Mouse (Mus musculus) megakaryocyte, embryonic 14.5 days (primary cell): Measurements from ENCODE around the gene Rfpl4. TPM values are rescaled to one million over a fixed set of nuclear protein-coding genes. Genes with fewer than 3 reads are reported as not detected.
"Not testable (repeated sequence)": the region's sequence is repeated elsewhere in the genome, so short reads cannot be mapped to it uniquely, and the experiment has no call there.

Experiments used
- H3K27me3 ChIP-seq: replicated peaks from 2 replicates; pipeline ENCODE3; 2012; ENCODE audit warnings: inconsistent platforms
- H3K36me3 ChIP-seq: replicated peaks from 2 replicates; pipeline ENCODE3; 2012; ENCODE audit warnings: low read length, inconsistent platforms, mixed read lengths
- H3K4me1 ChIP-seq: 2 replicates; pipeline ENCODE4 v1.6.1; 2012; ENCODE audit warnings: inconsistent platforms
- H3K4me3 ChIP-seq: replicated peaks from 2 replicates; pipeline ENCODE3; 2012; ENCODE audit warnings: moderate library complexity, mild to moderate bottlenecking, inconsistent platforms
- H3K9me3 ChIP-seq: 2 replicates; pipeline ENCODE4 v1.6.1; 2012; ENCODE audit warnings: inconsistent platforms
- FLI1 ChIP-seq: IDR thresholded peaks from 2 replicates; pipeline ENCODE4 v1.6.1; 2012; ENCODE audit warnings: low read length, inconsistent platforms, mixed read lengths
- GATA1 ChIP-seq: IDR thresholded peaks from 3 replicates; pipeline ENCODE4 v1.6.1; 2012; ENCODE audit warnings: mixed read lengths, low read length, inconsistent platforms, borderline replicate concordance
- polyA plus RNA-seq: library from polyadenylated mRNA; stranded (reverse); fragments of >175 nt; gene quantifications from 2 replicates; pipeline ENCODE4 v1.2.3, GENCODE M21; 2012; ENCODE audit warnings: low replicate concordance; ENCODE audit not compliant: insufficient read depth

Rfpl4 gene
- not detected in 2 replicates for polyA plus RNA-seq

- no peaks in the 10 kb centered on the region for H3K36me3 ChIP-seq
- no peaks in the 10 kb centered on the region for H3K9me3 ChIP-seq
- TF ChIP-seq FLI1 (no peak), GATA1 (no peak)
- H3K27me3 ChIP-seq, result peaks cover 14% of the 10 kb centered on the region
- H3K4me1 ChIP-seq, result peaks cover 3% of the 10 kb centered on the region; the same call in 1 of the 2 replicates
- H3K4me3 ChIP-seq, result no peak within 1 kb of the TSS
Observed at GRCm38 (mm10) chr7:5116850-5117249, at the start of gene Rfpl4. Gene Rfpl4, minus strand, starts transcription at chr7:5116950.

GRCm38 (mm10) chr7:5149570-5149969 lies 32.8 kb upstream of the Rfpl4 start, which contains the start of gene Vmn1r55:
Gene Vmn1r55, minus strand, starts transcription at chr7:5149670.
- not testable (repeated sequence) for H3K36me3 ChIP-seq, H3K4me1 ChIP-seq, H3K9me3 ChIP-seq, H3K27me3 ChIP-seq, H3K4me3 ChIP-seq

DNA sequence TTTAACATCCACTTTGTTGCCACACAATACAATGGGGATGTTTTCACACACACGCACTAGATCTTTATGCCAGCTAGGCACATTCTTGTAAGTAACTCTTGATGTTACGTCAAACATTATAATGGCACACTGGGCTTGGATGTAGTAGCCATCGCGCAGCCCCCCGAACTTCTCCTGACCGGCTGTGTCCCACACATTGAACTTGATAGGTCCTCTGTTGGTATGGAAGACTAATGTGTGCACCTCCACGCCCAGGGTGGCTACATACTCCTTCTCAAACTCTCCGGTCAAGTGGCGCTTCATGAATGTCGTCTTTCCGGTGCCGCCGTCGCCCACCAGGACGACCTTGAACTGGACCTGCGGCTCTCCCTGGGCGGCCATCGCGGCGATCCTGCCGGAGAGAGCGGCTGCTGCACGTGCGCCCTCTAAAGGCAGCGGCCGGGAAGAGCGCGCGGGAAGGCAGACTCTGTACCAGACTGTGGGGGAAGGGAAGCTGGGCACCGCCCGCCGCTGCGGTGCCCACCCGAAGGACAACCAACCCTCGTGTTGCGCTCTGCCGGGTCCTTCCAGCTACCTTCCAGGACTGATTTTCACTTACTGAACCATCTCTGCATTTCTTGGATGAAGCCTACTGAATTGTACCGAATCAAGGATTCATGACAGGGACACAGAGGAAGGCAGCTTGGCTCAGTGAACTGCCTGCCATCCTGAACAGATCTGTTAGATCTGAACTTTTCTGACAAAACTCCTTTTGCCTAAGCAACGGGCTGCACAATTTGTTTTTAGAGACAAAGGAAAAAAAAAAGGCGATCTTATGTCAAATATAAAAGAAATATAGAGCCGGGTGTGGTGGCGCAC lies 9.0 kb upstream of the Rfpl4 start, which contains the start of gene Rasl2-9:
Rasl2-9 (minus strand) TSS at position 402 of the 858 bp plus-strand sequence.
- peaks cover 17% of the 10 kb centered on the region for H3K27me3 ChIP-seq
- H3K9me3 ChIP-seq, result no peaks in the 10 kb centered on the region
- H3K4me3 ChIP-seq, result peak within 1 kb of the TSS; percentile 88
- H3K36me3 ChIP-seq, result no peaks in the 10 kb centered on the region
- TF ChIP-seq GATA1, result no peak
- TF ChIP-seq FLI1, result no peak
- peaks cover 12% of the 10 kb centered on the region for H3K4me1 ChIP-seq

DNA sequence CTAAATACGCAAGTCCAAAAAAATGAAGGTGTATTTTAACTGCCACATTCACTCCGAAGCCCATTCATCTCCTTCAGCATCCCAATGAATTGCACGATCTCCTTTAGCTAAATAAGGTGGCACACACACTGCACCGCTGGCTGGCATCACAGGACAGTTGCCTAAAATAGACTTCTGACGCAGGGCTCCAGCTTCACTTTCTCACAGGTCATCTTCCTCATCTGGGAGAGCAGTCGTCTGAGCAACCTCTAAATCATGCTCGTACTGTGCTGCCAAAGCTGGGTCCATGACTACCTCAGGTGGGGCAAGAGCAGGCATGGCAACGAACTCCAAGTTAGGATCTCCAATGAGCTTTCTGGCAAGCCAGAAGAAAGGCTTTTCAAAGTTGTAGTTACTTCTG lies 8.3 kb upstream of the Rfpl4 start:
- Histone ChIP-seq H3K4me1 (peaks cover 12% of the 10 kb centered on the region), H3K4me3 (no peak overlapping the region), H3K36me3 (no peaks in the 10 kb centered on the region), H3K27me3 (peaks cover 18% of the 10 kb centered on the region), H3K9me3 (no peaks in the 10 kb centered on the region)
- TF ChIP-seq FLI1 (no peak), GATA1 (no peak)

GRCm38 (mm10) chr7:5112701-5113100 lies 4.0 kb downstream of the Rfpl4 start:
- no peaks in the 10 kb centered on the region for H3K36me3 ChIP-seq
- peaks cover 3% of the 10 kb centered on the region; the same call in 1 of the 2 replicates for H3K4me1 ChIP-seq
- no peak for TF ChIP-seq FLI1
- no peak for TF ChIP-seq GATA1
- H3K27me3 ChIP-seq, result peaks cover 10% of the 10 kb centered on the region
- H3K9me3 ChIP-seq, result peaks cover 6% of the 10 kb centered on the region
- H3K4me3 ChIP-seq, result no peak overlapping the region

DNA sequence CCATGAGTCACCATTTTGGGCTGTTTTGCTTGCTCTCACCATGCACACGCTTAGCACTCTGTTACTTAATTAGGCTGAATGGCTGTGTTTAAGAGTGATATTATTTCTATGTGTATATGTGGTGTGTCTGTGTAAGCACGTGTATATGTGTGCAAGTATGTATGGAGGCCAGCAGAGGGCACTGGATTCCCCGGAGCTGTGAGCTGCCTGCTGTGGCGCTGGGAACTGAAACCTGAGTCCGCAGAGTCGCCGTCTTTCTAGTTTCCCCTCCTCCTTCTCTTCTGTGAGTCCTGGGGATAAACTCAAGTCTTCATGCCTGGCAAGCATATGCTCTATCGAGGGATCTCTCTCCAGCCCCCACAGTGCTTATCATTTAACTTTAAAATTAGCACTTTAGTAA lies 7.4 kb downstream of the Rfpl4 start:
- no peak overlapping the region for H3K4me3 ChIP-seq
- no peaks in the 10 kb centered on the region for H3K36me3 ChIP-seq
- H3K4me1 ChIP-seq, result peaks cover 3% of the 10 kb centered on the region; the same call in 1 of the 2 replicates
- H3K9me3 ChIP-seq, result peaks cover 6% of the 10 kb centered on the region
- H3K27me3 ChIP-seq, result peaks cover 17% of the 10 kb centered on the region
- TF ChIP-seq GATA1 (no peak), FLI1 (no peak)

- Histone ChIP-seq H3K4me3 (no peak overlapping the region), H3K9me3 (peaks cover 11% of the 10 kb centered on the region), H3K27me3 (peaks cover 23% of the 10 kb centered on the region), H3K4me1 (peaks cover 3% of the 10 kb centered on the region; the same call in 1 of the 2 replicates), H3K36me3 (no peaks in the 10 kb centered on the region)
- TF ChIP-seq FLI1 (no peak), GATA1 (no peak)
Observed at GRCm38 (mm10) chr7:5108272-5108671, 8.5 kb downstream of the Rfpl4 start.

- H3K27me3 ChIP-seq, result peaks cover 31% of the 10 kb centered on the region
- H3K36me3 ChIP-seq, result peaks cover 20% of the 10 kb centered on the region
- TF ChIP-seq GATA1, result no peak
- TF ChIP-seq FLI1, result no peak
Observed at GRCm38 (mm10) chr7:5102564-5102963, 14.2 kb downstream of the Rfpl4 start.

DNA sequence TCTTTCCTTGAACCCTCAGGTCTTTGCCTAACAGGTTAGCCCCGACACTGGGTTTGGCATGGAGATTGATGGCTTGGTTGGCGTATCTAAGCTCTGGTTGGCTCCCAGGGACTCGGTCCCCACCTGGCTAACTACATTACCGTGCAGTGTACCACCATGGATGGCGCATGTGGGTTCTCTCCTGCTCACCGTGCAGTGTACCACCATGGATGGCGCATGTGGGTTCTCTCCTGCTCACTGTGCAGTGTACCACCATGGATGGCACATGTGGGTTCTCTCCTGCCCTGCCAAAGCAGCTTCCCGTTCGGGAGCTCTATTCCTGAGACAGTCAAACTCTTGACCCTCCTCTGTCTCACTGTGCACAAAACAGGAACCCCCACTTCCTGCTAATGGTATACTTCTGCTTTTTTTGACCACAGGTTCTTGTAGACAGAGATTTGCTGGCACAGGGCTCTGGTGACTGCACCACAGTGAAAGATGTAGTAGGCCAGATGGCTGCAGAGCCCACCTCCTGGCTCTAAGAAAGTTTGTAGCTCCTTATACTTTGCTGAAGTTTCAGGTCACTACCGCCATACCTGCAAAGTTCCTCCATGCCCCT lies 15.6 kb downstream of the Rfpl4 start:
- Histone ChIP-seq H3K36me3 (peaks cover 34% of the 10 kb centered on the region), H3K4me1 (peaks cover 29% of the 10 kb centered on the region), H3K9me3 (peaks cover 9% of the 10 kb centered on the region), H3K4me3 (peak overlapping the region; percentile 79), H3K27me3 (peaks cover 31% of the 10 kb centered on the region)
- TF ChIP-seq GATA1, result no peak
- no peak for TF ChIP-seq FLI1

More at GRCm38 (mm10) chr7:5102564-5102963, 14.2 kb downstream of the Rfpl4 start:
- Histone ChIP-seq H3K4me1 (peaks cover 29% of the 10 kb centered on the region), H3K4me3 (no peak overlapping the region), H3K9me3 (peaks cover 9% of the 10 kb centered on the region)

- Histone ChIP-seq H3K27me3 (peaks cover 20% of the 10 kb centered on the region), H3K4me1 (peaks cover 29% of the 10 kb centered on the region), H3K4me3 (no peak overlapping the region), H3K9me3 (peaks cover 9% of the 10 kb centered on the region), H3K36me3 (peaks cover 47% of the 10 kb centered on the region)
- TF ChIP-seq GATA1 (no peak), FLI1 (no peak)
Observed at GRCm38 (mm10) chr7:5099796-5100195, 17.0 kb downstream of the Rfpl4 start.
